Mouse (Mus musculus): ENCODE data around the gene Bcl2l1.

DNA sequence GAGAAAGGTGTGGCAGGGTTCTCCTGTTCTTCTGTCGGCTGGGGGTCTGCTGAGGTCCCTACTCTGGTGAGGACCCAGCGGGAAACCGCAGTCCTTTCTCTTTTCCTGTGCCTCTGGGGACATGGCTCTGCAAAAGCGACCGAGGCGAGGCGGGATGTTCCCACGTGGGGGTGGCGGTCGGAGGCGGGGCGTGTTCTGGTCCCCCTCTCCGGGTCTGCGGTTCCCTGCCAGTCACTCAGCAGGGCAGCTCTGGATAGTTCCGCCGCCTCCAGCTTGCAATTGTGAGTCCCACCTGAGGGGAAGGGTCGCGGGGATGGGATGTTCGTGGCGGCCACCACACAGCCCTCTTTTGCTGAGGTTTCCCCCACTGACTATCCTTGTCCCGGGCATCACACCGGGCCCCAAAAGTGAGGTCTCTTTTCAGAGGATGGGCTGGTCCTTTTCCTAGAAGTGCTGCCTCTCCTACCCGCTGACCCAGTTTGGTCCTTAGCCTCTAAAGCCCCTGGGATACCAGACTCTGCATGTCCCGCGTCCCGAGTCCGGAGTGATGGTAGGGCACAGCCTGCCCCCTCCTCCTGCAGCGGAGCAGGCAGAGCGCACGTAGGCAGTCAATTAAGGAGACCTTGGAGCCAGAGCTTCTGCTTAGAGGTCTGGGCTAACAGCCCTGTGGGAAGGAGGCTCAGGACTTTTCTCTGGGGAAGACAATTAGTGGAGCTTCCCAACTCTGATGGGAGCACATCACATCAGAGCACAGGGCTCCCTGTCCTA is 77.4 kb downstream of the Bcl2l1 start, which contains the start of gene Cox4i2:
- no peak for TF ChIP-seq CTCF (IDR thresholded peaks at IDR 0.05; ENCODE audit: extremely low read depth, insufficient read depth, low read length)
- no peak for TF ChIP-seq POLR2A (IDR thresholded peaks at IDR 0.05; ENCODE audit: extremely low read depth, insufficient read depth, low read length)
